Mouse (Mus musculus): ENCODE data around the gene Ensa.

DNA sequence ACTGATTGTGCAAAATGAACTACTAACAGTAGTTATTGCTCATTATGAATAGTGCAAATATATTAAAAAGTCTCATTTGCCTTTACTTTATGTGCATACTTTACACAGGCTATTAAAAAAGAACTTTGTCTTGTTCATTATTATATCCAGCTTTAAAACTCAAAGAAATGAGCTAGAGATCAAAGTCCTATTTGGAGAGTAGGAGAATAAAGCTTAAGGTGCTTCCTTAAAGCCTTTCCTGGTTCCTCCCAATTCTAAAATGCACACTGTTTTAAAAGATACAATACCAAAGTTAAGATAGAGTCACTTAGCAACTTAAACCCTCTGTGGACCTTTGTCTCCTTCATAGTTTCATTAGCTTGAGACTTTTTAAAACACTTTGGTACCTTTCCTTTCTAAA is 26.1 kb upstream of the Ensa start:
- no peak for TF ChIP-seq POLR2A (IDR thresholded peaks at IDR 0.05; ENCODE audit: low read depth, low read length)
- TF ChIP-seq CTCF (conservative IDR thresholded peaks at IDR 0.05; ENCODE audit: insufficient read depth, insufficient read length, low read depth, low read length) = no peak

Data from kidney, adult 2 months (tissue).